Mouse (Mus musculus): ENCODE results near the gene Gm20509.

GRCm38 (mm10) chr9:73055441-73055911 is 46.8 kb upstream of the Gm20509 start:
- TF ChIP-seq CTCF (IDR thresholded peaks at IDR 0.05; ENCODE audit: insufficient read depth, low read length) (no peak), POLR2A (IDR thresholded peaks at IDR 0.05; ENCODE audit: borderline replicate concordance, extremely low read depth, low read depth, low read length) (no peak)
